In the genomic region with DNA sequence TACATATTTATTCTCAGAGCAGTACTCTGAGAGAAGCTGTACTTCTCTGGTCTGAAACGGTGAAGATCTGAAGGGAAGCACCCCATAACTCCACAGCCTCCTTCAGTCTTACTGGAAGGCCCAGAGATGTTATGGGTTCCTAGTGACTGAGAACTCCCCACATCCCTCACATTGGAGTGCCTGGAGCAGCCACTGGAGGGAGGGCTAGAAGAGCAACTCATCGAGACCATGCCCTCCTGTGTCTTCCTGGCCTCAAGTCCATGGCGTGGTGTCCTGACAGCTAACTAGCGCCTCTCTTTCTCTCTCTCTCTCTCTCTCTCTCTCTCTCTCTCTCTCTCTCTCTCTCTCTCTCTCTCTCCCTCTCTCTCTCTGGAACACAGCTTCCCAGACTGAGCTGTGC, we compare ENCODE assay signal across 21 mouse cellular contexts.
A peak's percentile ranks its signal among the peaks of the same experiment; 100 is the strongest.
DNase-seq lines count a peak whose midpoint lies in the region; ATAC-seq and TF ChIP-seq lines count a peak whose summit lies in the region.
"Had no signal": no experiment of that assay in that cellular context is flagged by ENCODE, and none has a peak within 500 bp of the region (broad histone marks: within the 10 kb centered on the region; RNA-seq: fewer than 3 reads in every experiment).

No protein-coding gene starts in this region.

- H3K9ac ChIP-seq in liver, embryonic 14.5 days (replicated peaks), result no peak overlapping the region
- no peak overlapping the region for H3K9ac ChIP-seq in liver, embryonic 11.5 days (ENCODE audit: low read depth, low read length)
- no peak overlapping the region for H3K9ac ChIP-seq in stomach, postnatal 0 days (ENCODE audit: low read length)
- H3K9ac ChIP-seq: hindbrain, embryonic 12.5 days; limb, embryonic 12.5 days; lung, embryonic 15.5 days; neural tube, embryonic 12.5 days had no signal

- no peaks in the 10 kb centered on the region for H3K9me3 ChIP-seq in liver, embryonic 14.5 days (ENCODE audit: control insufficient read depth, low read length)
- H3K9me3 ChIP-seq in liver, embryonic 11.5 days (ENCODE audit: control insufficient read depth, low read length), result no peaks in the 10 kb centered on the region
- H3K9me3 ChIP-seq in stomach, postnatal 0 days (ENCODE audit: control insufficient read depth, low read length), result no peaks in the 10 kb centered on the region
- H3K9me3 ChIP-seq: hindbrain, embryonic 12.5 days; limb, embryonic 12.5 days; lung, embryonic 15.5 days; neural tube, embryonic 12.5 days had no signal

- H3K4me2 ChIP-seq in liver, embryonic 14.5 days (ENCODE audit: low read depth), result no peak overlapping the region
- H3K4me2 ChIP-seq in liver, embryonic 11.5 days, result no peak overlapping the region
- no peak overlapping the region for H3K4me2 ChIP-seq in stomach, postnatal 0 days (replicated peaks; ENCODE audit: low read depth)
- H3K4me2 ChIP-seq: heart, embryonic 11.5 days; hindbrain, embryonic 12.5 days; limb, embryonic 12.5 days; lung, embryonic 15.5 days; midbrain, embryonic 11.5 days; neural tube, embryonic 12.5 days had no signal

- H3K27ac ChIP-seq in kidney, adult 2 months (ENCODE audit: insufficient read depth, low read depth, low read length), result no peak overlapping the region
- H3K27ac ChIP-seq in liver, embryonic 14.5 days, result no peak overlapping the region
- H3K27ac ChIP-seq in liver, embryonic 11.5 days (ENCODE audit: low read depth, low read length), result no peak overlapping the region
- H3K27ac ChIP-seq in testis, adult 2 months (ENCODE audit: control insufficient read depth, insufficient read depth, low read depth, low read length), result no peak overlapping the region
- H3K27ac ChIP-seq in stomach, postnatal 0 days (replicated peaks), result no peak overlapping the region
- H3K27ac ChIP-seq: gastrocnemius, adult 2 months; hindbrain, embryonic 12.5 days; limb, embryonic 12.5 days; lung, embryonic 15.5 days; neural tube, embryonic 12.5 days had no signal

- DNase-seq in kidney, adult 2 months, result no peak
- DNase-seq in kidney, adult 11 months, result no peak
- DNase-seq in liver, embryonic 14.5 days (ENCODE audit: low read depth in 3 of 3, low spot score in 3 of 3), result no peak
- DNase-seq in liver, embryonic 11.5 days (ENCODE audit: low spot score), result no peak
- no peak for DNase-seq in testis, postnatal 10 days (ENCODE audit: low spot score)
- DNase-seq in stomach, postnatal 0 days (ENCODE audit: low spot score), result no peak
- no peak for DNase-seq in right cerebral cortex, postnatal 10 days (ENCODE audit: low spot score in 2 of 2)
- DNase-seq: adrenal gland, postnatal 10 days; B cell, adult 2 months; cerebellum, adult 9-11 months; gastrocnemius, adult 2 months; heart, postnatal 10 days; thymus, postnatal 4 days had no signal

- no peaks in the 10 kb centered on the region for H3K27me3 ChIP-seq in kidney, adult 2 months (replicated peaks; ENCODE audit: control insufficient read depth, insufficient read depth, low read length)
- H3K27me3 ChIP-seq in liver, embryonic 14.5 days (ENCODE audit: control insufficient read depth, insufficient read depth, low read length), result no peaks in the 10 kb centered on the region
- no peaks in the 10 kb centered on the region for H3K27me3 ChIP-seq in liver, embryonic 11.5 days (replicated peaks; ENCODE audit: control insufficient read depth, insufficient read depth, low read length)
- H3K27me3 ChIP-seq in testis, adult 2 months (ENCODE audit: control insufficient read depth, insufficient read depth, low read length), result no peaks in the 10 kb centered on the region
- no peaks in the 10 kb centered on the region for H3K27me3 ChIP-seq in stomach, postnatal 0 days (ENCODE audit: control insufficient read depth, insufficient read depth, low read length)
- H3K27me3 ChIP-seq: hindbrain, embryonic 12.5 days; limb, embryonic 12.5 days; lung, embryonic 15.5 days; neural tube, embryonic 12.5 days had no signal

- no peaks in the 10 kb centered on the region for H3K4me1 ChIP-seq in kidney, adult 2 months (ENCODE audit: control insufficient read depth, insufficient read depth, low read length)
- 0 out of 4 replicates have a peak, but pooled peaks cover 0 to 2% of the 10 kb centered on the region in 2 experiments for H3K4me1 ChIP-seq in liver, embryonic 14.5 days (replicated peaks; ENCODE audit: control insufficient read depth in 2 of 2, insufficient read depth in 2 of 2, low read length in 1 of 2)
- no peaks in the 10 kb centered on the region for H3K4me1 ChIP-seq in liver, embryonic 11.5 days (replicated peaks; ENCODE audit: control insufficient read depth, insufficient read depth, low read length)
- H3K4me1 ChIP-seq in testis, adult 2 months (ENCODE audit: control insufficient read depth, insufficient read depth, low read length), result no peaks in the 10 kb centered on the region
- H3K4me1 ChIP-seq in stomach, postnatal 0 days (replicated peaks; ENCODE audit: control insufficient read depth, insufficient read depth), result no peaks in the 10 kb centered on the region

- no peak overlapping the region for H3K4me3 ChIP-seq in kidney, adult 2 months (ENCODE audit: insufficient read depth, low read depth, low read length)
- no peak overlapping the region for H3K4me3 ChIP-seq in liver, embryonic 14.5 days (ENCODE audit: insufficient read depth in 1 of 2, low read depth in 2 of 2, low read length in 2 of 2)
- no peak overlapping the region for H3K4me3 ChIP-seq in liver, embryonic 11.5 days (ENCODE audit: low read depth, low read length)
- H3K4me3 ChIP-seq in testis, adult 2 months (ENCODE audit: control insufficient read depth, low read depth, low read length), result no peak overlapping the region
- no peak overlapping the region for H3K4me3 ChIP-seq in stomach, postnatal 0 days (ENCODE audit: low read depth, low read length)
- H3K4me3 ChIP-seq: gastrocnemius, adult 2 months; hindbrain, embryonic 12.5 days; limb, embryonic 12.5 days; lung, embryonic 15.5 days; neural tube, embryonic 12.5 days had no signal

- WGBS in kidney, adult 2 months, result 69% methylated on average over 4 of the region's 4 CpGs
- 43% methylated on average over 4 of the region's 4 CpGs for WGBS in liver, embryonic 14.5 days (ENCODE audit: insufficient replicate concordance)
- 58% methylated on average over 4 of the region's 4 CpGs for WGBS in liver, embryonic 11.5 days
- WGBS in stomach, postnatal 0 days, result 62% methylated on average over 4 of the region's 4 CpGs

- H3K36me3 ChIP-seq in kidney, adult 2 months (ENCODE audit: control insufficient read depth, insufficient read depth, low read length), result no peaks in the 10 kb centered on the region
- H3K36me3 ChIP-seq in liver, embryonic 14.5 days (replicated peaks; ENCODE audit: control insufficient read depth, insufficient read depth, low read depth), result no peaks in the 10 kb centered on the region
- H3K36me3 ChIP-seq in liver, embryonic 11.5 days (ENCODE audit: control insufficient read depth, insufficient read depth, low read length), result no peaks in the 10 kb centered on the region
- H3K36me3 ChIP-seq in testis, adult 2 months (ENCODE audit: control insufficient read depth, insufficient read depth, low read length), result no peaks in the 10 kb centered on the region
- no peaks in the 10 kb centered on the region for H3K36me3 ChIP-seq in stomach, postnatal 0 days (ENCODE audit: control insufficient read depth, insufficient read depth, low read length)
- H3K36me3 ChIP-seq: hindbrain, embryonic 12.5 days; limb, embryonic 12.5 days; lung, embryonic 15.5 days; neural tube, embryonic 12.5 days had no signal

- no peak for ATAC-seq in liver, embryonic 14.5 days (ENCODE audit: insufficient read depth)
- ATAC-seq in liver, embryonic 11.5 days (replicated peaks; ENCODE audit: low FRiP score), result no peak
- ATAC-seq in stomach, postnatal 0 days (ENCODE audit: low FRiP score, low TSS enrichment), result no peak
- ATAC-seq: forebrain, embryonic 16.5 days had no signal

- no peak for TF ChIP-seq POLR2A in kidney, adult 2 months (IDR thresholded peaks at IDR 0.05; ENCODE audit: low read depth, low read length)
- no peak for TF ChIP-seq POLR2A in testis, adult 2 months (IDR thresholded peaks at IDR 0.05; ENCODE audit: control insufficient read depth, low read depth, low read length)

- TF ChIP-seq CTCF in kidney, adult 2 months (conservative IDR thresholded peaks at IDR 0.05; ENCODE audit: insufficient read depth, insufficient read length, low read depth, low read length), result 0 out of 2 replicates have a peak, but pooled peaks have one; percentile 13
- TF ChIP-seq CTCF in liver, embryonic 14.5 days (IDR thresholded peaks at IDR 0.05; ENCODE audit: low read depth), result peak; percentile 14; the same call in 1 of the 2 replicates
- peak; percentile 14; the same call in 1 of the 2 replicates for TF ChIP-seq CTCF in testis, adult 2 months (IDR thresholded peaks at IDR 0.05; ENCODE audit: control insufficient read depth, insufficient read depth, insufficient replicate concordance, low read depth, low read length)
- TF ChIP-seq CTCF in stomach, postnatal 0 days (IDR thresholded peaks at IDR 0.05; ENCODE audit: low read depth), result peak; percentile 33; the same call in 1 of the 2 replicates

- no peak for TF ChIP-seq EP300 in liver, embryonic 14.5 days (IDR thresholded peaks at IDR 0.05; ENCODE audit: low read depth)
- no peak for TF ChIP-seq EP300 in stomach, postnatal 0 days (optimal IDR thresholded peaks at IDR 0.05)
